Mouse (Mus musculus): ENCODE measurements at regions not wholly inside any gene's neighbourhood (a gene's known extent, or its start where the extent isn't known, plus 50 kb on each side); places are given as distances from the start of the nearest gene placed in this dataset.

- no peak for DNase-seq (ENCODE audit: low read depth)
Measured at GRCm38 (mm10) chr14:46082646-46083045, 296.6 kb upstream of the Gm15217 start.

GRCm38 (mm10) chr14:46088968-46089691 is 290.1 kb upstream of the Gm15217 start:
- DNase-seq (ENCODE audit: low read depth), result no peak

- DNase-seq (ENCODE audit: low read depth), result no peak
Measured at GRCm38 (mm10) chr14:46115950-46116349, 263.3 kb upstream of the Gm15217 start.

- no peak for DNase-seq (ENCODE audit: low read depth)
Measured at GRCm38 (mm10) chr14:46126541-46126940, 252.7 kb upstream of the Gm15217 start.

GRCm38 (mm10) chr14:46129762-46130161 is 249.5 kb upstream of the Gm15217 start:
- no peak for DNase-seq (ENCODE audit: low read depth)

- DNase-seq (ENCODE audit: low read depth), result no peak
Measured at GRCm38 (mm10) chr14:46144175-46144574, 235.0 kb upstream of the Gm15217 start.

- DNase-seq (ENCODE audit: low read depth), result no peak
Measured at GRCm38 (mm10) chr14:46144707-46145106, 234.5 kb upstream of the Gm15217 start.

- DNase-seq (ENCODE audit: low read depth), result no peak
Measured at GRCm38 (mm10) chr14:46145584-46145983, 233.6 kb upstream of the Gm15217 start.

- DNase-seq (ENCODE audit: low read depth), result no peak
Measured at GRCm38 (mm10) chr14:46149073-46149661, 230.0 kb upstream of the Gm15217 start.

GRCm38 (mm10) chr14:46158741-46159140 is 220.5 kb upstream of the Gm15217 start:
- DNase-seq (ENCODE audit: low read depth), result no peak

GRCm38 (mm10) chr14:46172181-46172874 is 206.9 kb upstream of the Gm15217 start:
- DNase-seq (ENCODE audit: low read depth), result no peak

- no peak for DNase-seq (ENCODE audit: low read depth)
Measured at GRCm38 (mm10) chr14:46172875-46173324, 206.3 kb upstream of the Gm15217 start.

- no peak for DNase-seq (ENCODE audit: low read depth)
Measured at GRCm38 (mm10) chr14:46174386-46174785, 204.8 kb upstream of the Gm15217 start.

GRCm38 (mm10) chr14:46175291-46176216 is 203.7 kb upstream of the Gm15217 start:
- DNase-seq (ENCODE audit: low read depth), result no peak

- no peak for DNase-seq (ENCODE audit: low read depth)
Measured at GRCm38 (mm10) chr14:46179024-46179423, 200.2 kb upstream of the Gm15217 start.

- DNase-seq (ENCODE audit: low read depth), result no peak
Measured at GRCm38 (mm10) chr14:46191639-46192399, 187.4 kb upstream of the Gm15217 start.

GRCm38 (mm10) chr14:46193577-46193976 is 185.6 kb upstream of the Gm15217 start:
- DNase-seq (ENCODE audit: low read depth), result no peak

- no peak for DNase-seq (ENCODE audit: low read depth)
Measured at GRCm38 (mm10) chr14:46195939-46196338, 183.3 kb upstream of the Gm15217 start.

GRCm38 (mm10) chr14:46202818-46203217 is 176.4 kb upstream of the Gm15217 start:
- DNase-seq (ENCODE audit: low read depth), result no peak

- DNase-seq (ENCODE audit: low read depth), result no peak
Measured at GRCm38 (mm10) chr14:46220483-46220882, 158.7 kb upstream of the Gm15217 start.
